Mouse (Mus musculus) kidney, postnatal 4 days (tissue): ENCODE measurements around the gene Nek8.

Experiments used
- DNase-seq, 2 experiments: peaks; one replicate each; pipeline ENCODE4 v3.0.0; 2021; ENCODE audit warnings: mixed read lengths in 2 of 2

The Nek8 gene

DNA sequence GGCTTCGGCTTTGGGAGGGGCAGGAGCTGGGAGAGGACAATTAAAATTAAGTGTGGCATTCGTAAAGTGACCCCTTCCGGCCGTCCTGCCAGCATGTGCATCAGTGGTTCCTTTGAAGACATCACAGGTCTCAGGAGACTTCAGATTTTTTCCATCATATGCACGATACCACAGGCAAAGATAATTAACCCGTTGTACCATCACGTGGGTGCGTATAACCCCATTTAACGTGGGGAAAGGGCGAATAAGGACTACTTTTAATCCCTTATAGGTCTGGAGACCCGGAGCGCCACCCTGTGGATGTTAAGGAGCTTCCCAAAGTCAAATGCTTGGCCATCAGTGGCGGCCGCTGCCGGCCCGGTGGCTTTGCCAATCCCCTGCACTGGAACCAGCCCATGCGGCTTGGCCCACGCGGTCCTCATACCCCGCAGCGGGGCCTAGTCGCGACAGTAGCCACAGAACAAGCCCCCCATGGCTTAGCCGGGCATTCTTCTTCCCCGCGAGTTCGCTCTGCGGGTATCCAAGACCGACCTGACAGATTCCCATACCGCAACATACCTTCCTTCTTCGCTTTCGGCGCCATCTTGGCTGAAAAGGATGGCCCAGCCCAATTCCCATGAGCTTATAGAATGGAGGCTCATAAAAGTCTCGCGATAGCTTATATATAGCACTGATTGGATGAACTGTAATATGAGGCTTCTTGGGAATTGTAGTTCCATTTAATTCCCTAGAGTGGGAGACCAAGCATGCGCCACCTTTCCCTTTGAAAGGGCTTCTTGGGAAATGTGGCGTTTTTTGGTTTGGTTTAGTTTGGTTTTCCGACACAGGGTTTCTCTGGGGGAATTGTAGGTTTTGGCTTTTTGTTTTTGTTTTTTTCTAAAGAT is 6.7 kb upstream of the Nek8 start, which contains the start of gene Rpl23a:
TSS of gene Rpl23a (minus strand) at position 624 of the 884 bp plus-strand sequence.
- peak; percentile 78 to 88 for DNase-seq

DNA sequence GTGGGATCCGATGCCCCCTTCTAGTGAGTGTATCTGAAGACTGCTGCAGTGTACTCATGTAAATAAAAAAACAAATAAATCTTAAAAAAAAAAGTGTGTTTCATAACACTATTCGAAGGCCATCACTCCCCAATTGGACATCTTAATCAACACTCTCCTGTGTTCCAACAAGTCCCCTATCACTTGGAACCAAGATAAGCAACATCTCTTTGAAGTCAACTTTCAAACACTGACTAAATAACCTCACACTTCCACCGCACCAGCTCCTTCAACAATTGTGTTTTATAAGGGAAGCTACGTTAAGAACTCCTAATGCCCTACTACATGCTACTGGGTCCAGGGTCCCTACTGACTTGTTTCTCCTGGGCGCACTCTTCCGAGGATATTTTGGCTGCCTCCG is 6.0 kb upstream of the Nek8 start:
- DNase-seq, result no peak

DNA sequence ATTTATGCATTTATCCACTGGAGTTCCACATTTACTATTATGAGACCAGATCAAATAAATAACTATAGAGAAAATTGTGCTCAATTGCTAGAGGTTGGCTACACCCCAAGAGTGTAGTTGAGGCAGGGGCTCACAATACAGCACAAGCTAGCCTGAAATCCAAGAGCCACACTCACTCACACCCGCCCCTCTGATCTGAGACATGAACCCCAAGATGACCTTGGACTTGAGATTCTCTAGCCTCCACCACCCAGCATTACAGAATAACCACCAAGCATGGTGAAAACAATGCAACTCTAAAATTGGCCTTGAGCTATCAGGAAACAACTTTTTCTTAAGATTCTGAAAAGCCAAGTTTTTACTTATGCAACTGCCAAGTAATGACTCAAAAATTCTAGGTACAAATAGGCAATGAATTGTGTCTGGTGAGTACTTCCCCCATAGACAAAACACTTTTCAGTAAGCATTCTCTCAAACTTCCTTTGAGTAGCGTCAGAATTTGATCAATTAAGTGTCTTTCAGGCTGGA is 5.4 kb upstream of the Nek8 start:
- no peak for DNase-seq

DNA sequence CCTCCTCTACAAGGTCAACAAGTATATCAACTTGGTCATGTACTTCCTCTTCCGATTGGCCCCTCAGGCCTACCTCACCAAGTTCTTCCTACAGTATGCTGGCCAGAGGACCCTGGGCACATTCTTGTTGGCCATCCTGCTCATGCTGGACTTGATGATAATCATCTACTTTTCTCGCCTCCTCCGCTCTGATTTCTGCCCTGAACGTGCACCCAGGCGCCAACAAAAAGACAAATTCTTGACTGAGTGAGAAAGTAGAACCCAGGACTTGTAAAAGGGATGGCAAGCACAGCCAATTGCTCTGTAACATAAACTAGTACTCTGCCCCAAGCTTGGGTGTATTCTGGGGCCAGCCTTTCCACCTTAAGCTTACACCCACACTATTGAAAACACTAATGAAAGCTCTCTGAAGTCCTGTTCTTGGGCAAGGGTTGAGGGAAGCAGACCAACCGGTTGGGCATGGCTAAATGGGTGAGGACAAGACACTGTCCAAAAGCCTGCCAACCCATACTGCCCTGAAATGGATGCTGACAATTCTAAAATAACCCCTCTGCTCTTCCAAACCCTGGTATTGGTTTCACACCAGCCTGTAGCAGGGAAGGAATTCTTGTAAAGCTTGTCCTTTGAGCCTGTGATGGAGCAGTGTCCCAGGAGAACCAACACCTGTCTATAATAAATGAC is 3.7 kb upstream of the Nek8 start:
- no peak for DNase-seq

DNA sequence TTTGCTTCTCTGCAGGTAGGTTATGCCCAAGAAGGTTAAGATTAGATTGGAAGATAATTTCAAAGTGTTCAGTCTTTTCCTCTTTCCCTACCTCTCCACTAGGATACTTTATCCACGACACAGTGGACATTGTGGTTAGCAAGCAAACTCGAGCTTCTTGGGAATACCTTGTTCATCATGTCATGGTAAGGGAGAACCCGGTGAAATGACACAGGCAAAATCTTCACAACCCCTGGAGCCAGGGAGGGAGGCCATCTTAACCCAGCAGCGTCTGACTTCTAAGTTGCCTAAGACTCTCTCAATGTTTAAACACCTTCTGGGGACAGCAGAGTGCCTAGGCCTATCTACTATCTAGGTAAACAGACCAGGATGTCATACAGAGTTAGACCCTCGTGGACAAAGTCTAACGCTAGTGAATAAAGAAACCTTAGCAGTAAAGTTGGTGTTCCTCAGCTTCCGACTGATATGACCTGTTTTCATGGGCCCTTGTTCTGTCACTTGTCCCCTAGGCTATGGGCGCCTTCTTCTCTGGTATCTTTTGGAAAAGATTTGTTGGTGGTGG is 3.0 kb upstream of the Nek8 start:
- DNase-seq, result no peak

DNA sequence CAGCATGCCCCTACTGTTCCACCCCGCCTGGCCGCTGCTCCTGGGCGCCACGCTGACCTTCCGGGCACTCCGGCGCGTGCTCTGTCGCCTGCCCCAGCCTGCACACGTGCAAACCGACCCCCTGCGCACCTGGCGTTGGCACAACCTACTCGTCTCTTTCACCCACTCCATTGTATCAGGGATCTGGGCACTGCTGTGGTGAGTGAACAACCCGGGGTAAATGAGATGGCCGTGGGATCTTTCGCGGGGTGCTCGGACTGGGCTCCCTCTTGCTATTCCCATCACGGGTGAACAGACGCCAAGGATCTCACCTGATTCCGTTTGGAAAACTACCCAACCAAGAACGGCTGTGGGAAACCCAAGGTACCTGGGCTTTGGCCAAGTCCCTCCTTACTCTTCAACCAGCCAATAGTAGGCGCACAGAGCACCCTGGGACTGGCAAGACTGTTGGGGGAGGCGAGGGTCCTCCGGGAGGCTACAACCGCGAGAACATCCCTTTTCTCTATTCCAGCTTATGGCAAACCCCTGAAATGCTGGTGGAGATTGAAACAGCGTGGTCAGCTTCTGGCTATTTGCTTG is 2.5 kb upstream of the Nek8 start:
- DNase-seq, result peak; percentile 77 to 86

DNA sequence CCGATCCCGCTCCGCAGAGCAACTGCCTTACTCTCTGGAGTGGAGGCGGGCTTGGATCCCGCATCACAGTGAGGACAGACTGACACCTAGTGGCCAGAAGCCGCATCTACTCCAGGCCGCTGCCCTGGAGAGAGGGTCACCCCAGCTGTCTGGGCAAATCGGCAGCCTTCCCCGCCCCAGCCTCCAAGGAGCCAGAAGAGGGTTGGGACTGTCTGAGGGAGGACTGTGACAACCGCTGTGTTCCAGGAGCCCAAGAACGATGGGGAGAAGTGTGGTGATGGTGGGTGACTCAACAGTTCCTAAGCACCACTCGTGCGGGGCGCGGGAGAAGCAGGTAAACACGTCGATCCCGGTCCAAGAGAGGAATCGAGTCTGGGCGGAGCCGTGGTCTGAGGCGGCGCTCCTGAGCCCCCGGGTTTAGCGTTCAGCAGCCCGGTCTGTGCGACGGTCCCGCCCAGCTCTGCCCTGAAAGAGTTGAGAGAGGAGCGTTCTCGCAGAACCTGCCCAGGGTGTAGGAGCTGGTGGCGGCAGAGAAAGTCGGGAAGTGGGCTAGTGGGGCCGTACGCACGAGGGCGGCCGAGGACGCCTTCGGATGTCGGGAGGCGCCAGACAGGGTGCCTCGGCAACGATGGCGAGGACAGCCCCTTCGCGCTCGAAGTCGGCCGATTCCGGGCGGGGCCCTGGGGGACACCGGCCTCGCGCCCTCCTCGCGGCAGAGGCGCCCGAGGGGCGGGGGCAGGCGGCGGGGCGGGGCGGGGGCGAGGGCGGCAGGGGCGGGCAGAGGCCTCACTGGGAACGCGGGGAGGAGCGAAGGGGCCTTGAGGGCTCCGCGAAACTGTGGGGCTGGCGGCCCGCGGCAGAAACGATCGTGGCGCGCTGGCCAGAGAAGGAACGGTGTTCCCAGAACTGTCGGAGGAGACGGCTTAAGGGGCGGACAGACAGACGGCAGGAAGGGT is 1.7 kb upstream of the Nek8 start:
- peak; percentile 98 for DNase-seq

DNA sequence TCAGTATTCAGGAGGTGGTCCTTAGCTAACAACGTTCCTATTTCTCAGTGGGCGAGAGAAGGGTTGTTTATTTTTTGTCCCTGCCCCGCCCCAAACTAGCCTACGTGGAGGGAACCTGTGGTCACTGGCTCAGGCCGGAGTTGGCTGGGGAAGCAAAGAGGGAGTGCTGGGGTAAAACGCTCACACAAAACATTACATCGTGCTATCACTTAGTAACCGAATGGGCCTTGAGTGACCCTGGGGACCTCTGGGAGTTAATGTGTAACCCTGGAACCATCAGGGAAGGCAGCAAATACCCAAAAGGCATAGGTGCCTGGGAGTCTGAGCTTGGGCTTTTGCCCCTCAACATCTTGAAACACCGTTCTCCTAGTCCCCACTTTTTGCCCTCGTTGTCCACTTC is 962 bp upstream of the Nek8 start:
- DNase-seq, result peak; percentile 77 to 87

DNA sequence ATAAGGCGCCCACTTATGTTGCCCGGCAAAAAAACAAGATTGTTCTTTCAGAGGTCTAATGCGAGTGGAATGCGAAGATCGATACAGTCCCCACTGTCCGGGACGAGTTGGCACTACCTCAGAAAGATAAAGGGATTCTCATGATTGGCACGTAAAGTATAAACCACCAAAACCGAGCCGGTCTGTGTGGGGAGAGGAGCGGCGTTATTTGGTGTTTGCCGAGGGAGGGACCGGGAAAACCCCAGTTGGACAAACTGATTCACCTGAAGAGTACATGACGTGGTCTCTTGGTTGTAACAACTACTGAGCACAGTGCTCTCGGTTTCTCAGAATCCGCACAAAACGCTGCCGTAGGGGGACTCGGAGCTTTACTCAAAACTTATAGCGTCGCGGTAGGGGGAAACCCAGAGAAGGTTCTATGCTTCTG is 443 bp upstream of the Nek8 start:
- peak; percentile 19 to 44 for DNase-seq

DNA sequence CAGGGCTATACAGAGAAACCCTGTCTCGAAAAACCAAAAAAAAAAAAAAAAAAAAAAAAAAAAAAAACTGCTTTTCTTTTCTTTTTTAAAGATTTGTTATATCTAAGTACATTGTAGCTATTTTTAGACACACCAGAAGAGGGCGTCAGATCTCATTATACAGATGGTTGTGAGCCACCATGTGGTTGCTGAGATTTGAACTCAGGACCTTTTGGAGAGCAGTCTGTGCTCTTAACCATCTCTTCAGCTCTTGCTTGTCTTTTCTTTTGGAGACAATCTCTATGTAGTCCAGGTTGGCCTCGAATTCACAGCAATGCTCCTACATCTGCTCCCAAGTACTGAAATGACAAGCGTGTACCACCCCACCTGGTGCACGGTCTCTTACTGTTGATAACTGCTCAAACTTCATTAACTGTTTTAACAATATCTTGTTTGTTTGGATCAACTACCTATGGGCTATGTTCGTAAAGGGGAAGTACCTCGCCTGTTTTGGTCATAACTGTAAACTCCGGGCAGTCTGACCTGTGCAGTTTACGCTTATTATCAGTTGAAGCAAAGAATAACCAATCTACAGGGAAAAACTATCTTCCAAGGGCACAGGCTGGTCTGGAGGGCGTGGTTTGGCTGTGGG is 589 bp downstream of the Nek8 start:
- no peak for DNase-seq

DNA sequence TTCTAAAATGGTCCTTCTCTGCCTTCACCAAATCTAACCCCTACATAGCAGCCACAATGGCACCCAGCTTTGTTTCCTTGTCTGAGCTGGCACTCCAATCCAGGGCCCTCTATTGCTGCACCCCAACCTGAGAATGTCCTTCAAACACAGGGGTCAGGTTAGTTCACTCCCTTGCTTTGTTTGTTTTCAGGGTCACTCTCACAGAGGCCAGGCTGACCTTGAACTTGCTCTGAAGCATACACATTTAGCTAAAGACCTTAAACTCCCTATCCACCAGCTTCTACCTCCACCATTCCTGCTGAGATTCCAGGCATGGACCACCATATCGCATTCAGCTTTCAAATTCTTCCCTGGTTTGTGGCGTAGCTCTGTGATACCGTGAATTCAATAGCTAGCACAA is 2.0 kb downstream of the Nek8 start:
- no peak for DNase-seq

DNA sequence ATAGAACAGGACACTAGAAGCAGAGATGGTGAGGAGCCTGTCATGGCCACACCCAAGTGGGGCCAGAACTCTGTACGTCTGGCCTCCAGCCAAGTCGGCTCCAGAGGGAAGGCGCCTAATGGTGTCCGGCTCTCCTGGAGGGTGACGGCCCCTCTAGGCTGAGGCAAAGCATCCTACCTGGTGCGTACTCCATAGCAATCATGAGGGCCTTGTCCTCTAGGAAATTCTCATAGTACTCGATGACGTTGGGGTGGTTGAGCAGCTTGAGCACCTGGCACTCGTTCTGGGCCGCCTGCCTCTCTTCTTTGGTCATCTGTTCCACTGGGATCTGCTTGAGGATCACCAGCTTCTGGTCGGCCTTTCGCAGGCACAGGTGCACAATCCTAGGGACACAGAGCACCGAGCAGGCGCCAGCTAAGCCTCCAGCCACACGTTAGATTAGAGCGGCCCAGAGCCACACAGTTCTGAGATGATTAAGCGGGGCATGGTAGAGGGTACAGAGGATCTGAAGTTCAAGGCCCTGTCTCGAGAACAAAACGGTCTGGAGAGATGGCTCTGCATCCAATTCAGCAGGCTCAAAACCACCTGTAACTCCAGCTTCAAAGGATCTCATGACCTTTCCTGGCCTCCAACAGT is 3.6 kb downstream of the Nek8 start:
- no peak for DNase-seq

DNA sequence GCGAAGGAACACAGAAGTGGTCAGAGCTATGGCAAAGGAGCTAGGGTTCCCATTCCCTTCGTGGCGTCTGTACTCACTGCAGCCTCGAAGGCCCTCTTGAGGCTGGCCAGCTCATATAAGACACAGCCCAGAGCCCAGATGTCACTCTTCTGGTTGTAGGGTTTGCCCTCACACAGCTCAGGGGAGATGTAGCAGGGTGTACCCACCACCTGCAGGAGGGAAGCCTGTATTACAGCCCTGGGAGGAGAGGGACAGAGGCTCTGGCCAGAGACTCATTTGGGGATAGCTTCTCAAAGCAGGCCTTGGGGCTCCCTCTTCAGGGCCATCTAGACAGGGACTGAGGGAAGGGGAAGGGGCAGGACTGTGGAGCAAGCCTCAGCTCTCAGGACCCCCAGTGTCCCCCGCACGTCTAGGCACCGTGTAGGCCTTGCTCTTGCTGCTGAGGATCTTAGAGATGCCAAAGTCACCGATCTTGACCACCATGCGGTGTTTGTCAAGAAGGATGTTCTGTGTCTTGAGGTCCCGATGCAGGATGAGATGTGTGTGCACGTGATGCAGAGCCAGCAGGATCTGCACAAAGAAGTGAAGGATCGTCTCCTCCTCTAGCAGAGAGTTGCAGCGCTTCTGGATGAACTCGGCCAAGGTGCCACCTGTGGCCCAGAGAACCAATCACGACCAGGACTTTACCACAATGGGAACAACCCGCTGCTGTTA is 4.3 kb downstream of the Nek8 start:
- DNase-seq, result peak in 1 of 2 experiments; percentile 60

DNA sequence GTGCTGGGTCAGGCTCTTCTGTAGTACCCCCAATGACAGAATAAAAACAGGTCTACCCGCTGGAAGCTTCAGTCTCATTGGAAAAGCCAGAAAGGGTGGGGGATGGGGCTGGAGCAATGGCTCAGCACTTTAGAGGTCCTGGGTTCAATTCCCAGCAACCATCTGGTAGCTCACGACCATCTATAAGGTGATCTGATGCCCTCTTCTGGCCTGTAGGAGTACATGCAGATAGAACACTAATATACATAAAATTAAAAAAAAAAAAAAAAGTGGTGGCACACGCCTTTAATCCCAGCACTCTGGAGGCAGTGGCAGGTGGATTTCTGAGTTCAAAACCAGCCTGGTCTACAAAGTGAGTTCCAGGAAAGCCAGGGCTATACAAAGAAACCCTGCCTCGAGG is 5.1 kb downstream of the Nek8 start:
- no peak for DNase-seq

DNA sequence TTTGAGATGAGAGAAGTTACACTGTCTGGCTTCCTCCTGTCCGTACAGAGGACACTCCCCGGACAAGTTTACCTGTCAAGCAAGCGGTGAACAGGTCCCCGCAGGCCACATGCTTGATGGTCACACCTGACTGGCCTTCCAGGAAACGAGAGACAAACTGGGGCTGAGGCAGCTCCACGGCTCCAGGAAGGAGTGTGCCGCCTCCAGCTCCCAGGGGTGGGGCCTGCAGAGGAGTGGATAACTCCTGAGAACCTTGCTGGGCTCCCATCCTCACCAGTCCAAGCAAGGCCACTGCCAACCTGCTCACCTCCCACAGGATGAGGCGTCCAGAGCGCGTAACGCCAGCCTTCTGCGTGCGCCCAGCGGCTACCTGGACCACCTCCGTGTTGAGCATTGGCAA is 6.2 kb downstream of the Nek8 start:
- DNase-seq, result peak in 1 of 2 experiments; percentile 66

DNA sequence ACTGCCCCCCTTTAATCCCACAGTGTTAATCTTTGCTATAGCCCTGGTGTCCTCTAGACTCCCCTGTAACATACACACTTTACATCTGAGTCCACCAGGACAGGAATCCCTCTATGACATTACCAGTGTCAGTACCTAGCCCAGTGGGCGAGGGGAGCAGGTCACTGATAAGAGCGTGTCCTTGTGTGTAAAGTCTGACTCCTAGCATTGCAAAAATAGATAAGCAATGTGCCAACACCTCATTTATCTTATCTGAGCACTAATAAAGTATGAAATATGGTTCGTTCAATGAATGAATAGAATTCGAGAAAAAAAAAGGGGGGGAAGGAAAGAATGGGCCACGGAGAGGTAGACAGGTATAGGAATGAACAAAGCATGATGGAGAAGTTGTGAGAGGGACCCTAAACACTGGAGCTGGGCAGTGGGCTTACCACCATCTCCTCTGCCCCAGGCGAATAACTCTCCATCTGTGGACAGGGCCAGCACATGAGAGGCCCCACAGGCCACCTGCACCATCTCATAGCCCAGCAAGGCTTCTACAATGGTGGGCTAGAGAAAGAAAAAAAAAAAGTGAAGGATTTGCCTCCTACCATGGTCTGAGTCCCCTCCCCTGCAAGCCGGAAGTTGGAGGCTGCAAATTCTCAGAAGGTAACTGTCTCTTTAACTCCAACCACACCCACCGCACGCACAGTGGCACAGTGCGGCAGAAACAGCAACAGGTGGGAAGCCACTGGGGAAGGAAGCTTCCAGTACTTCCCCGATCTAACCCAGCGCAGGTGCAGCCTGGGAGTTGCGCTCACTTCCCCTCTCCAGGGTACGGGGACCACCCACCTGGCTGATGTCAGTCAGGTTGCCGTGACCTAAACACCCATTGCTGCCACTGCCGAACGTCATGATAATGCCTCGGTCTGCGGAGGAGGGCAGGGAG is 7.7 kb downstream of the Nek8 start:
- DNase-seq, result peak in 1 of 2 experiments; percentile 49

DNA sequence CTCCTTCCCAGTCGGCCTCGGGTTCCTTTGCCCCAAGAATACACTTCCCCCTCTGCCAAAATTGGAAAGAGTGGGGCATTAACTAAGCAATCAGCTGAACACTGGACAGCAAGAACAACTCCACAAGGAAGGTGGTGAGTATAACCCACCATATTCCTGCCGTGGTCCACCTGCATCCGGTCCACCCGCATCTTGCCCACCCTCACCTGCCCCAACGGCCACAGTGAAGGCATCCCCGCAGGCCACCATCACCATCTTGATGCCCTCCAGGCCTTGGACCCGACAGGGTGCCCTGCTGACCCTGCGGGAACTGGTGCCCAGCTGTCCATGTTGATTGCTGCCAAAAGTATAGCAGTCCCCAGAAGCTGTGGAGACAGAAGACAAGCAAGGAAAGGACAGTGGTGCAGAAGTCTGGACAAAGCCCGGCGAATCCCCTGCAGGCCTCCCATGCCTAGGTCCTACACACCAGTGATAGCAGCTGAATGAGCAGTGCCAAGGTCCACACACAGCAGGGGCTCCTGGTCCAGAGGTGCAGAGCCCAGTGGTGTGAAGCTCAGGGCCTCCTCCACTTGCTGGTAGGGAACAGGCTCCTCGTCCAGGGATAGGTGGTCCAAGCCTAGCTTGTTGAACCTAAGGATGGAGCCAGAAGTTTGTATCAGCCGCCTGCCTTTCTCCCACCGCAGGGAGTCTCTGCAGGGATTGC is 9.1 kb downstream of the Nek8 start:
- DNase-seq, result no peak

DNA sequence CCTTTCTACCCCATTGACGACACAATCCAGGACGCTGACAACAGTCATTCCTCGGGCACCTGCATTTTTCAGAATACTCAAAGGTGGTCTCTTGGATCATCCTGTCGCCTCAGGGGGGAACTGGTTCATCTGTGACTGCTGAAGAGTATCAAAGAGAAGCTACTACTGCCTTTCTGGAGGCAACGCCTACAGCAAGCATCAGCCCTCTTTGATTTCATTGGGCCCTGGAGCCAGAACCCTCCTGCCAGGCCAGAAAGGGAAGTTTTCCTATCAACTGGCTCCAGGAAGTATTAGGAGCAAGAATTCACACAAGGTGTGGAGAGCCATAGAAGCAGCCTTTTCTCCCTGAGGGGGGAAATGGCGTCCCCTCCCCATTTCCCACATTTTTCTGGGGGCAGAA is 9.8 kb downstream of the Nek8 start:
- no peak for DNase-seq
